ENCODE assay signal across 8 mouse cellular contexts in the genomic region with DNA sequence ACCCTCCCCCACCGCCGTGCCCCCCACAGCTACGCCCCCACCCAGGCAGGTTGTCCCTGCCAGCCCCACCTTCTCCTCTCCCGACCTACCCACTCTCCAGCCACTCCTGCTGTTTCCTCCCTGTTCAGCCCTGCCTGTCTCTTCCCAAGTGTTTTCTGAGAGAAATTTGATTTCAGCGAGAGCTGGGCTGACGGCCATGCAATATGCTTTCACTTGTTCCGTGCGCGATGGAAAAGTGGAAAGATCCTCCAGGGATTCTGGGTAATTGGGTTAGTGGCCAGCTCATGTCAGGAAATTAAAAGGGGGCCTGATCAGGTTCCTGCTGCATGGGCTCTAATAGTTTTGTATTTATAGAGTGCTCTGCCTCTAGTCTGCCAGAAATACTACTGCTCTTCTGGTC.
DNase-seq lines count a peak whose midpoint lies in the region; ATAC-seq lines count a peak whose summit lies in the region.

No protein-coding gene starts in this region.

- peak; percentile 16 to 27 for DNase-seq in cerebellum, postnatal 25 days
- no peak for DNase-seq in cerebellum, postnatal 36 days
- DNase-seq in neural tube, embryonic 10.5 days (ENCODE audit: extremely low spot score, low spot score) = no peak
- DNase-seq in layer of hippocampus, adult 18-20 months (ENCODE audit: low spot score in 2 of 2) = peak; percentile 9 to 30
- DNase-seq in spleen, postnatal 10 days (ENCODE audit: low spot score in 2 of 2) = no peak
- DNase-seq in ovary, postnatal 36 days (ENCODE audit: low spot score) = no peak

- H3K27ac ChIP-seq in neural tube, embryonic 14.5 days (ENCODE audit: low read depth, low read length) = no peak overlapping the region
- H3K27ac ChIP-seq in liver, embryonic 12.5 days = no peak overlapping the region

- H3K9ac ChIP-seq in neural tube, embryonic 14.5 days (replicated peaks; ENCODE audit: low read depth, low read length) = no peak overlapping the region
- H3K9ac ChIP-seq in liver, embryonic 12.5 days = no peak overlapping the region

- ATAC-seq in neural tube, embryonic 14.5 days (ENCODE audit: low read depth) = peak; percentile 31; the same call in 1 of the 2 replicates
- no peak for ATAC-seq in liver, embryonic 12.5 days

- no peaks in the 10 kb centered on the region for H3K36me3 ChIP-seq in neural tube, embryonic 14.5 days (ENCODE audit: control insufficient read depth, insufficient read depth, low read length)
- no peaks in the 10 kb centered on the region for H3K36me3 ChIP-seq in liver, embryonic 12.5 days

- H3K27me3 ChIP-seq in neural tube, embryonic 14.5 days (ENCODE audit: control insufficient read depth, insufficient read depth, low read length) = no peaks in the 10 kb centered on the region
- no peaks in the 10 kb centered on the region for H3K27me3 ChIP-seq in liver, embryonic 12.5 days (replicated peaks)

- H3K4me3 ChIP-seq in neural tube, embryonic 14.5 days (ENCODE audit: low read depth, low read length) = no peak overlapping the region
- no peak overlapping the region for H3K4me3 ChIP-seq in liver, embryonic 12.5 days

- H3K4me1 ChIP-seq in neural tube, embryonic 14.5 days (ENCODE audit: control insufficient read depth, insufficient read depth, low read length) = 0 out of 2 replicates have a peak, but pooled peaks cover 3% of the 10 kb centered on the region
- no peaks in the 10 kb centered on the region for H3K4me1 ChIP-seq in liver, embryonic 12.5 days

- 29% methylated on average over 9 of the region's 9 CpGs for WGBS in neural tube, embryonic 14.5 days
- WGBS in liver, embryonic 12.5 days (ENCODE audit: insufficient replicate concordance) = 47% methylated on average over 6 of the region's 9 CpGs

- no peaks in the 10 kb centered on the region for H3K9me3 ChIP-seq in neural tube, embryonic 14.5 days (ENCODE audit: control insufficient read depth, low read length)
- H3K9me3 ChIP-seq in liver, embryonic 12.5 days (replicated peaks) = no peaks in the 10 kb centered on the region

- H3K4me2 ChIP-seq in neural tube, embryonic 14.5 days (ENCODE audit: low read depth, low read length) = no peak overlapping the region
- no peak overlapping the region for H3K4me2 ChIP-seq in liver, embryonic 12.5 days

Comparison
In these comparisons a context has a peak if more than half of its experiments do, and no peak if none do; other contexts are left out.
1. DNase-seq: peak in cerebellum, postnatal 25 days (2 of 2) and layer of hippocampus, adult 18-20 months (2 of 2); none in cerebellum, postnatal 36 days (0 of 2), neural tube, embryonic 10.5 days (single experiment), spleen, postnatal 10 days (0 of 2) and ovary, postnatal 36 days (single experiment).